In the genomic region with DNA sequence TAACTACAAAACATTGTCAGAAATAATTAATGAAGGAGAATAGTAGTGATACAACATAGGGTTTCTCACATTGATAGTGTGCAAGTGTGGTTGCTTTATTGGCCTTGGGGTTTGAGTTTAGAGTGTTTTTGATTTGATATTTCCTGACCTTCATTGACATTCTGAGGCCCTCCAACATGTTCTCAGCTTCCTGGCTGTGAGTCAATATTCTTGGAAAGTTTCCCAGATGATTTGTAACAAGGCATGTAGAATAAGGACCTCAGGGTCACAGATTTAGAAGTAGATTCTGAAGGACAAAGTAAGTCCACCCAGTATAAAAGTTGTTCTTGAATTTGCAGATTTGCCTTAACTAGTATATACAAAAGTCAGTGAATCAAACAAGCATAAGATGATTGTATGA, we compare ENCODE assay signal across 12 mouse cellular contexts.
"Had no signal": no experiment of that assay in that cellular context is flagged by ENCODE, and none has a peak within 500 bp of the region (broad histone marks: within the 10 kb centered on the region; RNA-seq: fewer than 3 reads in every experiment).

No protein-coding gene starts in this region.

- H3K27ac ChIP-seq: limb, embryonic 15.5 days; liver, embryonic 12.5 days; midbrain, embryonic 15.5 days; neural tube, embryonic 12.5 days; stomach, postnatal 0 days had no signal

- H3K4me1 ChIP-seq: limb, embryonic 15.5 days; liver, embryonic 12.5 days; midbrain, embryonic 15.5 days; neural tube, embryonic 12.5 days had no signal

- DNase-seq: kidney, postnatal 25 days; layer of hippocampus, adult 9-11 months; layer of hippocampus, postnatal 36 days; lung, embryonic 14.5 days; lung, postnatal 10 days; lung, postnatal 4 days; thymus, postnatal 4 days had no signal

- H3K27me3 ChIP-seq: limb, embryonic 15.5 days; liver, embryonic 12.5 days; midbrain, embryonic 15.5 days; neural tube, embryonic 12.5 days had no signal

- H3K36me3 ChIP-seq: limb, embryonic 15.5 days; liver, embryonic 12.5 days; midbrain, embryonic 15.5 days; neural tube, embryonic 12.5 days had no signal

- H3K9me3 ChIP-seq: limb, embryonic 15.5 days; liver, embryonic 12.5 days; midbrain, embryonic 15.5 days; neural tube, embryonic 12.5 days had no signal

- H3K4me3 ChIP-seq: limb, embryonic 15.5 days; liver, embryonic 12.5 days; midbrain, embryonic 15.5 days; neural tube, embryonic 12.5 days had no signal
